Mouse (Mus musculus) stomach, postnatal 0 days (tissue): ENCODE measurements around the gene Gm21981. TPM values are rescaled to one million over a fixed set of nuclear protein-coding genes. Genes with fewer than 3 reads are reported as not detected.

Source experiments
- ATAC-seq: fragments of 200-750 bp; cut with Nextera tagmentation; 2 replicates; pipeline ENCODE4 v1.8.0; 2017; ENCODE audit not compliant: low FRiP score, low TSS enrichment
- DNase-seq: peaks from one replicate; pipeline ENCODE4 v3.0.0-alpha.2; 2016; ENCODE audit warnings: low spot score
- H3K27ac ChIP-seq: fragments of 300-500 bp; sonication (generic); replicated peaks from 2 replicates; pipeline ENCODE4 v1.5.1; 2014; ENCODE audit warnings: mild to moderate bottlenecking, control low read depth
- H3K27me3 ChIP-seq: fragments of 300-500 bp; sonication (generic); 2 replicates; pipeline ENCODE4 v1.6.1; 2014; ENCODE audit warnings: low read length; ENCODE audit not compliant: control insufficient read depth, insufficient read depth
- H3K36me3 ChIP-seq: fragments of 300-500 bp; sonication (generic); 2 replicates; pipeline ENCODE4 v1.6.1; 2014; ENCODE audit warnings: low read length, mixed read lengths; ENCODE audit not compliant: control insufficient read depth, insufficient read depth
- H3K4me1 ChIP-seq: fragments of 300-500 bp; sonication (generic); replicated peaks from 2 replicates; pipeline ENCODE4 v1.6.1; 2014; ENCODE audit warnings: antibody characterized with exemption; ENCODE audit not compliant: control insufficient read depth, insufficient read depth
- H3K4me2 ChIP-seq: fragments of 300-500 bp; sonication (generic); replicated peaks from 2 replicates; pipeline ENCODE4 v1.6.1; 2014; ENCODE audit warnings: low read depth, mild to moderate bottlenecking, control low read depth, moderate library complexity
- H3K4me3 ChIP-seq: fragments of 300-500 bp; sonication (generic); 2 replicates; pipeline ENCODE4 v1.5.1; 2014; ENCODE audit warnings: low read depth, low read length, control low read depth
- H3K9ac ChIP-seq: fragments of 300-500 bp; sonication (generic); 2 replicates; pipeline ENCODE4 v1.6.1; 2014; ENCODE audit warnings: mild to moderate bottlenecking, low read length, control low read depth, mixed read lengths
- H3K9me3 ChIP-seq: fragments of 300-500 bp; sonication (generic); 2 replicates; pipeline ENCODE4 v1.6.1; 2016; ENCODE audit warnings: low read length; ENCODE audit not compliant: control insufficient read depth
- CTCF ChIP-seq: IDR thresholded peaks from 2 replicates; pipeline ENCODE4 v1.5.1; 2016; ENCODE audit warnings: antibody characterized with exemption, low read depth, mild to moderate bottlenecking, moderate library complexity
- EP300 ChIP-seq: optimal IDR thresholded peaks from 2 replicates; pipeline ENCODE3; 2016; ENCODE audit warnings: antibody characterized with exemption
- WGBS: fragments of 180-500 bp; shearing (Covaris S2); extraction: QIAGEN DNeasy Blood & Tissue Kit; methylation state at CpG from one replicate; pipeline ENCODE4 v1.1.7; 2014; 5-methylcytosine and 5-hydroxymethylcytosine counted together
- polyA plus RNA-seq: library from polyadenylated mRNA; unstranded; fragments of >200 nt; fragmentation: Nextera tagmentation; extraction: Ambion mirVana; gene quantifications from 2 replicates; pipeline ENCODE4 v1.2.1, GENCODE M21; 2015

Gm21981 gene
- polyA plus RNA-seq, 1 experiment from 2014 or later, result not detected

GRCm38 (mm10) chr17:47699055-47699454, 4.8 kb upstream of the Gm21981 start:
- Histone ChIP-seq H3K27me3 (no peaks in the 10 kb centered on the region), H3K9me3 (no peaks in the 10 kb centered on the region), H3K4me3 (no peak overlapping the region), H3K36me3 (peaks cover 7% of the 10 kb centered on the region; the same call in 1 of the 2 replicates), H3K4me1 (no peaks in the 10 kb centered on the region), H3K27ac (no peak overlapping the region), H3K4me2 (no peak overlapping the region), H3K9ac (no peak overlapping the region)
- ATAC-seq, result no peak
- TF ChIP-seq CTCF (no peak), EP300 (no peak)
- WGBS, result 65% methylated on average over 2 of the region's 2 CpGs
- DNase-seq, result no peak

- no peak overlapping the region for H3K9ac ChIP-seq
- no peaks in the 10 kb centered on the region for H3K9me3 ChIP-seq
- 84% methylated on average over 10 of the region's 10 CpGs for WGBS
These were observed 3.9 kb upstream of the Gm21981 start for GRCm38 (mm10) chr17:47698156-47698555.

GRCm38 (mm10) chr17:47695337-47695710, 1.1 kb upstream of the Gm21981 start:
- DNase-seq, result no peak
- TF ChIP-seq EP300, result no peak
- TF ChIP-seq CTCF, result no peak
- WGBS, result 1% methylated on average over 20 of the region's 23 CpGs

More at GRCm38 (mm10) chr17:47698156-47698555, 3.9 kb upstream of the Gm21981 start:
- no peaks in the 10 kb centered on the region for H3K27me3 ChIP-seq
- H3K36me3 ChIP-seq, result peaks cover 7% of the 10 kb centered on the region; the same call in 1 of the 2 replicates
- no peaks in the 10 kb centered on the region for H3K4me1 ChIP-seq
- H3K4me3 ChIP-seq, result no peak overlapping the region
- no peak overlapping the region for H3K4me2 ChIP-seq
- H3K27ac ChIP-seq, result no peak overlapping the region
- TF ChIP-seq CTCF (no peak), EP300 (no peak)
- DNase-seq (no peak), ATAC-seq (no peak)

DNA sequence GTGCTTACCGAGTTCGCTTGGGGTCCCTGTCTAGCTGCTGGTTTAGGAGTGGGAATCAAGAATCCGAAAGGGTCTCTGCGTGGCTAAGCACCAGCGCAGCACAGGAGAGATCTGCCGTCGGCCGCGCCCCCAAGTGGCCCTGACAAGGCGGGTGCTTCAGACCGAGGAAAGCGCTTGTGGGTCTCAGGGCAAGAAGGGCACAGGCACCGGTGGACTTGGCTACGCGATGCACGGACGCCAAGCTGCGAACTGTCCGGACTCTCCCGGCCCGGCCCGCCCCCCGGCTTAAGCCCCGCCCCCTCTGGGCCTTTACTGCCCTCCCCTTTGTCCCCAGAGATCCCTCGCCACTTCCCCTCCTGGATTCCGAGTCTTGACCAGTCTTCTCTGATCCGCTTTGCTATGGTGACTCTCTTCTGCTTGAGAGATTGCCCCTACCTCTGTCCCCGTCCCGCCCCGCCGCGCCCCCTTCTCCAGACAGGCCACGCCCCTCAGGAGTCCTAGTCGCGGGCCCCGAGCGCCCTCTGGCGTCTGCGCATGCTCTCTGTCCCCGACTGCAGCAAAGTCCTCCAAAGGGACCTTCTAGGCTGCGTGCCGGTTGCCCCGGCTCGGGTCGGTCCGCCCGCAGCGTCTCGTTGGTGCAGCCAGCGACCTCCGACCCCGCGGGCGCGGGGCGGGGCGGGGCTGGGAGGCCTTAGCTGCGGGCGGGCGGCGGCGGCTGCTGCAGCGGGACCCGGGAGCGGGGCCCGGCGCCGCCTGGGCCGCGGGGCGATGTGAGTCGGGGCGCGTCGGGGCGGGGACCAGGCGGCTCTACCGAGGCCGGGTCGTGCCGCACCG, 465 bp upstream of the Gm21981 start, which contains the start of gene Prickle4:
Prickle4 (minus strand) TSS at position 234 of the 834 bp plus-strand sequence.
- ATAC-seq, result peak; percentile 94
- Histone ChIP-seq H3K9me3 (no peaks in the 10 kb centered on the region), H3K27me3 (no peaks in the 10 kb centered on the region), H3K36me3 (no peaks in the 10 kb centered on the region), H3K4me2 (peak within 1 kb of the TSS; percentile 87), H3K27ac (no peak within 1 kb of the TSS), H3K4me3 (peak within 1 kb of the TSS; percentile 77), H3K9ac (peak within 1 kb of the TSS; percentile 82), H3K4me1 (no peaks in the 10 kb centered on the region)
- TF ChIP-seq CTCF, result peak; percentile 90
- no peak for TF ChIP-seq EP300
- under 1% methylated on average over 59 of the region's 82 CpGs for WGBS
- peak; percentile 96 for DNase-seq

More at GRCm38 (mm10) chr17:47695337-47695710, 1.1 kb upstream of the Gm21981 start:
- Histone ChIP-seq H3K4me3 (peak overlapping the region; percentile 77), H3K9me3 (no peaks in the 10 kb centered on the region), H3K27ac (no peak overlapping the region), H3K4me1 (no peaks in the 10 kb centered on the region), H3K27me3 (no peaks in the 10 kb centered on the region), H3K4me2 (peak overlapping the region; percentile 87), H3K9ac (peak overlapping the region; percentile 82), H3K36me3 (no peaks in the 10 kb centered on the region)
- ATAC-seq, result no peak

DNA sequence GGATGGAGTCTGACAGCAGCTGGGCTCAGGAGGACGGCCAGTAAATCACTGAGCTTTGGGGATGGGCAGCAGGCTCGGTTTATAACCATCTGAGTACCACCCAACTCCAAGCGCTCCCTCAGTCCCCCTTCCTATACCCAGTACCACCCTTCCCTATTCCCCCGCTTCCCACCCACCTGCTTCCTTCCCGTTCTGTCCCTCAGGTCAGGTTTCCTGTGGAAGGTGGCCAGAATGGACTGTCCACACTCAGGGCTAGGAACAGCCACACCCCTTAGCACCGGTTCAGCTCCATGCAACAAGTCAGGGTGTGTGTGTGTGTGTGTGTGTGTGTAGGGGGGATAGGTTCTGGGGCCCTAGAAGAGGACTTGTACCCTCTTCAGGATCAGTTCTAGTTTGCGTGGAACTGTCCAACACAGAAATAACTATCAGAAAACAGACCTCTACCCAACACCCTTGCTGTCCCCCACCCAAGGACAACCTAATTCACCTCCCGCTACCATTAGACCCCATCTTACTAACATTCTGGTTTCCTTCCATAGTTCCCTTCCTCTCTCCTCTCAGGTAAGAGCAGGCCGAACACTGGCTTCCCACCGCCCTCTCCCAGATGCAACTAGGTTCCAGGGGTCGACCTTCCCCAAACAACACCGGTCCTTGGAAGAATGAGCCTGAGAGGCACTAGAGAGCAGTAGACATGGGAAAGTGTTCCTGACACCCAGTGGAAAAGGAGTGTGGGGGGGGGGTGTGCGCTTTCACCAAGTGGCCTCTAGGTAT, 399 bp downstream of the Gm21981 start:
- Histone ChIP-seq H3K4me2 (peak overlapping the region; percentile 87), H3K36me3 (no peaks in the 10 kb centered on the region), H3K4me3 (peak overlapping the region; percentile 77), H3K9me3 (no peaks in the 10 kb centered on the region), H3K27me3 (no peaks in the 10 kb centered on the region), H3K27ac (no peak overlapping the region), H3K4me1 (no peaks in the 10 kb centered on the region), H3K9ac (peak overlapping the region; percentile 82)
- no peak for ATAC-seq
- WGBS, result 48% methylated on average over 13 of the region's 13 CpGs
- TF ChIP-seq CTCF (no peak), EP300 (no peak)
- no peak for DNase-seq
